Mouse (Mus musculus) testis, adult 2 months (tissue): ENCODE data around the gene Nup205. TPM values are rescaled to one million over a fixed set of nuclear protein-coding genes. Genes with fewer than 3 reads are reported as not detected.

Source experiments
- H3K27ac ChIP-seq: fragments of 200-500 bp; 2 replicates; pipeline ENCODE4 v1.5.1; 2012; ENCODE audit warnings: low read depth, low read length; ENCODE audit not compliant: control insufficient read depth, insufficient read depth
- H3K27me3 ChIP-seq: fragments of 200-500 bp; 2 replicates; pipeline ENCODE4 v1.6.1; 2012; ENCODE audit warnings: mild to moderate bottlenecking, low read length, moderate library complexity; ENCODE audit not compliant: control insufficient read depth, insufficient read depth
- H3K36me3 ChIP-seq: fragments of 200-500 bp; 2 replicates; pipeline ENCODE4 v1.6.1; 2012; ENCODE audit warnings: mild to moderate bottlenecking, low read length; ENCODE audit not compliant: control insufficient read depth, insufficient read depth
- H3K4me1 ChIP-seq: fragments of 200-500 bp; 2 replicates; pipeline ENCODE4 v1.6.1; 2012; ENCODE audit warnings: low read length; ENCODE audit not compliant: control insufficient read depth, insufficient read depth
- H3K4me3 ChIP-seq: fragments of 200-500 bp; 2 replicates; pipeline ENCODE4 v1.5.1; 2012; ENCODE audit warnings: low read depth, mild to moderate bottlenecking, low read length, moderate library complexity, mixed read lengths; ENCODE audit not compliant: control insufficient read depth
- CTCF ChIP-seq: fragments of 200-500 bp; IDR thresholded peaks from 2 replicates; pipeline ENCODE4 v1.5.1; 2012; ENCODE audit warnings: low read depth, mild to moderate bottlenecking, inconsistent platforms, low read length, moderate library complexity; ENCODE audit not compliant: control insufficient read depth, insufficient read depth, insufficient replicate concordance
- POLR2A ChIP-seq: fragments of 200-500 bp; IDR thresholded peaks from 2 replicates; pipeline ENCODE4 v1.6.1; 2012; ENCODE audit warnings: low read depth, mild to moderate bottlenecking, inconsistent platforms, low read length, moderate library complexity; ENCODE audit not compliant: control insufficient read depth
- polyA plus RNA-seq: library from polyadenylated mRNA; depleted of rRNA; stranded (reverse); fragments of >200 nt; gene quantifications from 2 replicates; pipeline ENCODE4 v1.2.3, GENCODE M21; 2012

The Nup205 gene
- polyA plus RNA-seq, 1 experiment = 101 TPM

GRCm38 (mm10) chr6:35225696-35226095 lies 48.5 kb downstream of the Nup205 start:
- no peak for TF ChIP-seq CTCF
- no peak for TF ChIP-seq POLR2A
- Histone ChIP-seq H3K27me3 (no peaks in the 10 kb centered on the region), H3K27ac (no peak overlapping the region), H3K4me3 (no peak overlapping the region), H3K4me1 (no peaks in the 10 kb centered on the region), H3K36me3 (peaks cover 2% of the 10 kb centered on the region)

- TF ChIP-seq POLR2A (no peak), CTCF (no peak)
- peaks cover 3% of the 10 kb centered on the region for H3K36me3 ChIP-seq
- no peak overlapping the region for H3K27ac ChIP-seq
- H3K4me1 ChIP-seq = no peaks in the 10 kb centered on the region
- no peaks in the 10 kb centered on the region for H3K27me3 ChIP-seq
- H3K4me3 ChIP-seq = no peak overlapping the region
Measured at GRCm38 (mm10) chr6:35229415-35229814, 52.2 kb downstream of the Nup205 start.

- TF ChIP-seq CTCF = no peak
- TF ChIP-seq POLR2A = no peak
- Histone ChIP-seq H3K4me3 (no peak overlapping the region), H3K27ac (no peak overlapping the region), H3K27me3 (no peaks in the 10 kb centered on the region), H3K36me3 (peaks cover 3% of the 10 kb centered on the region; the same call in 1 of the 2 replicates), H3K4me1 (no peaks in the 10 kb centered on the region)
Measured at GRCm38 (mm10) chr6:35236108-35236785, 59.0 kb downstream of the Nup205 start.

- H3K4me3 ChIP-seq = no peak overlapping the region
- H3K27ac ChIP-seq = no peak overlapping the region
- peaks cover 2% of the 10 kb centered on the region; the same call in 1 of the 2 replicates for H3K36me3 ChIP-seq
- H3K4me1 ChIP-seq = no peaks in the 10 kb centered on the region
- H3K27me3 ChIP-seq = no peaks in the 10 kb centered on the region
- TF ChIP-seq POLR2A (no peak), CTCF (no peak; the same call in 1 of the 2 replicates)
Measured at GRCm38 (mm10) chr6:35243252-35243651, 66.0 kb downstream of the Nup205 start.

- no peak overlapping the region for H3K4me3 ChIP-seq
- no peak for TF ChIP-seq CTCF
- TF ChIP-seq POLR2A = no peak
- no peaks in the 10 kb centered on the region for H3K27me3 ChIP-seq
- H3K27ac ChIP-seq = no peak overlapping the region
- peaks cover 2% of the 10 kb centered on the region; the same call in 1 of the 2 replicates for H3K36me3 ChIP-seq
- H3K4me1 ChIP-seq = no peaks in the 10 kb centered on the region
Measured at GRCm38 (mm10) chr6:35243989-35244388, 66.8 kb downstream of the Nup205 start.

GRCm38 (mm10) chr6:35245086-35245485 lies 67.9 kb downstream of the Nup205 start:
- Histone ChIP-seq H3K27ac (no peak overlapping the region), H3K4me1 (no peaks in the 10 kb centered on the region), H3K4me3 (no peak overlapping the region), H3K27me3 (no peaks in the 10 kb centered on the region), H3K36me3 (no peaks in the 10 kb centered on the region; the same call in 1 of the 2 replicates)
- TF ChIP-seq POLR2A (no peak), CTCF (no peak)

GRCm38 (mm10) chr6:35251807-35252476 lies 74.7 kb downstream of the Nup205 start:
- TF ChIP-seq POLR2A = no peak
- TF ChIP-seq CTCF = peak; percentile 3; the same call in 1 of the 2 replicates
- Histone ChIP-seq H3K27ac (no peak overlapping the region), H3K4me1 (peaks cover 9% of the 10 kb centered on the region), H3K36me3 (no peaks in the 10 kb centered on the region), H3K27me3 (no peaks in the 10 kb centered on the region), H3K4me3 (peak overlapping the region; percentile 79)
